Comparison of ENCODE assay signal across 14 mouse cellular contexts in genomic region chr2:143500845-143501244, GRCm38 (mm10). TPM values are rescaled to one million over a fixed set of nuclear protein-coding genes. Genes with fewer than 3 reads are reported as not detected.
DNase-seq lines count a peak whose midpoint lies in the region; ATAC-seq and TF ChIP-seq lines count a peak whose summit lies in the region.
"Had no signal": no experiment of that assay in that cellular context is flagged by ENCODE, and none has a peak within 500 bp of the region (broad histone marks: within the 10 kb centered on the region; RNA-seq: fewer than 3 reads in every experiment).

No protein-coding gene starts in this region.

- ATAC-seq in hindbrain, embryonic 15.5 days (ENCODE audit: low FRiP score, low read depth) = peak; percentile 42; the same call in 1 of the 2 replicates
- ATAC-seq in hindbrain, embryonic 14.5 days (ENCODE audit: low FRiP score) = no peak
- no peak for ATAC-seq in forebrain, postnatal 0 days
- ATAC-seq: intestine, postnatal 0 days; liver, embryonic 12.5 days had no signal

- no peaks in the 10 kb centered on the region; the same call in 1 of the 2 replicates for H3K4me1 ChIP-seq in hindbrain, embryonic 15.5 days (replicated peaks)
- H3K4me1 ChIP-seq in hindbrain, embryonic 14.5 days (replicated peaks; ENCODE audit: control insufficient read depth, insufficient read depth, low read length) = peaks cover 9% of the 10 kb centered on the region; the same call in 1 of the 2 replicates
- H3K4me1 ChIP-seq in forebrain, postnatal 0 days (ENCODE audit: insufficient read depth) = no peaks in the 10 kb centered on the region
- H3K4me1 ChIP-seq: liver, embryonic 12.5 days had no signal

- no peak overlapping the region for H3K9ac ChIP-seq in hindbrain, embryonic 15.5 days
- H3K9ac ChIP-seq in hindbrain, embryonic 14.5 days = no peak overlapping the region
- no peak overlapping the region for H3K9ac ChIP-seq in forebrain, postnatal 0 days
- H3K9ac ChIP-seq: liver, embryonic 12.5 days had no signal

- no peak overlapping the region for H3K4me3 ChIP-seq in hindbrain, embryonic 15.5 days
- no peak overlapping the region for H3K4me3 ChIP-seq in hindbrain, embryonic 14.5 days (replicated peaks; ENCODE audit: low read length)
- no peak overlapping the region for H3K4me3 ChIP-seq in forebrain, postnatal 0 days (ENCODE audit: low read depth, low read length)
- H3K4me3 ChIP-seq: layer of hippocampus, adult 2 months; liver, embryonic 12.5 days had no signal

- no peaks in the 10 kb centered on the region for H3K9me3 ChIP-seq in hindbrain, embryonic 15.5 days
- H3K9me3 ChIP-seq in hindbrain, embryonic 14.5 days (ENCODE audit: control insufficient read depth, low read length) = no peaks in the 10 kb centered on the region
- no peaks in the 10 kb centered on the region for H3K9me3 ChIP-seq in forebrain, postnatal 0 days (ENCODE audit: low read length)
- H3K9me3 ChIP-seq: liver, embryonic 12.5 days had no signal

- TF ChIP-seq CTCF in forebrain, postnatal 0 days (IDR thresholded peaks at IDR 0.05; ENCODE audit: low read depth) = no peak

- DNase-seq in hindbrain, embryonic 14.5 days (ENCODE audit: low spot score) = no peak
- peak; percentile 34 to 35 for DNase-seq in right cerebral cortex, postnatal 10 days (ENCODE audit: low spot score in 2 of 2)
- no peak for DNase-seq in right cerebral cortex, postnatal 14 days
- DNase-seq in cerebellum, adult 18-20 months = peak; percentile 50 to 54
- DNase-seq in forebrain, postnatal 0 days = peak; percentile 20
- DNase-seq in thymus, postnatal 4 days = no peak
- DNase-seq in lung, postnatal 25 days (ENCODE audit: low spot score) = no peak
- DNase-seq: lung, postnatal 10 days had no signal

- H3K36me3 ChIP-seq in hindbrain, embryonic 15.5 days = no peaks in the 10 kb centered on the region
- H3K36me3 ChIP-seq in hindbrain, embryonic 14.5 days (replicated peaks; ENCODE audit: control insufficient read depth, insufficient read depth) = no peaks in the 10 kb centered on the region
- no peaks in the 10 kb centered on the region for H3K36me3 ChIP-seq in forebrain, postnatal 0 days (ENCODE audit: insufficient read depth)
- H3K36me3 ChIP-seq: liver, embryonic 12.5 days had no signal

- H3K27me3 ChIP-seq in hindbrain, embryonic 15.5 days = no peaks in the 10 kb centered on the region
- H3K27me3 ChIP-seq in hindbrain, embryonic 14.5 days (ENCODE audit: control insufficient read depth, insufficient read depth, low read length) = no peaks in the 10 kb centered on the region
- no peaks in the 10 kb centered on the region for H3K27me3 ChIP-seq in forebrain, postnatal 0 days (ENCODE audit: insufficient read depth, low read length)
- H3K27me3 ChIP-seq: liver, embryonic 12.5 days had no signal

- H3K27ac ChIP-seq in hindbrain, embryonic 15.5 days (replicated peaks) = no peak overlapping the region
- H3K27ac ChIP-seq in hindbrain, embryonic 14.5 days = no peak overlapping the region
- no peak overlapping the region for H3K27ac ChIP-seq in forebrain, postnatal 0 days (ENCODE audit: low read depth, low read length)
- H3K27ac ChIP-seq: layer of hippocampus, adult 2 months; liver, embryonic 12.5 days had no signal

- no peak overlapping the region for H3K4me2 ChIP-seq in hindbrain, embryonic 15.5 days
- no peak overlapping the region for H3K4me2 ChIP-seq in hindbrain, embryonic 14.5 days (replicated peaks)
- no peak overlapping the region for H3K4me2 ChIP-seq in forebrain, postnatal 0 days (ENCODE audit: low read depth)
- H3K4me2 ChIP-seq: liver, embryonic 12.5 days had no signal

- WGBS in hindbrain, embryonic 15.5 days = 71% methylated on average over 9 of the region's 9 CpGs
- 81% methylated on average over 9 of the region's 9 CpGs for WGBS in hindbrain, embryonic 14.5 days
- 60% methylated on average over 9 of the region's 9 CpGs for WGBS in forebrain, postnatal 0 days

RNA-seq across cellular contexts. Expression of gene Pcsk2, which starts 45.1 kb away (rescaled TPM):
- polyA plus RNA-seq in hindbrain, embryonic 15.5 days (2015; fragmentation: Nextera tagmentation; extraction: Ambion mirVana) = 22.4 and 24.5 TPM in 2 replicates
- polyA plus RNA-seq in hindbrain, embryonic 14.5 days (2014; fragmentation: Nextera tagmentation; extraction: Ambion mirVana) = 26.3 and 29.3 TPM in 2 replicates
- total RNA-seq in forebrain, postnatal 0 days (2014; rRNA removed) = 41.3 and 55.1 TPM in 2 replicates
- 21.8 and 25.7 TPM in 2 replicates for polyA plus RNA-seq in forebrain, postnatal 0 days (2015; fragmentation: Nextera tagmentation; extraction: Ambion mirVana)
- total RNA-seq: common myeloid progenitor, adult 5-6 weeks; granulocyte monocyte progenitor cell, adult 5-6 weeks had no signal

Comparison
In these comparisons a context has a peak if more than half of its experiments do, and no peak if none do; other contexts are left out.
1. DNase-seq: peak in right cerebral cortex, postnatal 10 days (2 of 2), cerebellum, adult 18-20 months (2 of 2) and forebrain, postnatal 0 days (single experiment); none in hindbrain, embryonic 14.5 days (single experiment), right cerebral cortex, postnatal 14 days (single experiment), thymus, postnatal 4 days (single experiment) and lung, postnatal 25 days (single experiment).